Mouse (Mus musculus): ENCODE measurements at regions not wholly inside any gene's neighbourhood (a gene's known extent, or its start where the extent isn't known, plus 50 kb on each side); places are given as distances from the start of the nearest gene placed in this dataset.

DNA sequence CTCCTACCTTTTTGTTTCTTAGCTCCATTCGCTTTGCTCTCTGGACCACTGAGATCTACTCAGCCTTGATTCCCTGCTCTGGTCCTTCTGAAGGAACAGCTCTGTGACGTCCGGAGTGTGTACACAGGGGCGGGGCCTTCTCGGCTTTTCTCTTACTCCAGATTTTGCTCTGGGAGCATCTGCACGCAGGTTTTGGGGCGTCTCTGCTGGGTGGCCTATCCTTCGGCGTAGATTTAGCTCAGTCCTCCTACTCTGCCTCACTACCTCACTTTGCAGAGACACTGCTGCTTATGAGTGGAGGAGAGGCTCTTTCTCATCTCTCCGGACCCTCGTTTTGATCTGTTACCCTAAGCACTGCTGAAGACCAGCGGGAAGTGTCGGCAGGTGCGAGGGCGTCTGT is 161.4 kb downstream of the Nucb2 start:
- DNase-seq (ENCODE audit: low spot score) = no peak
- Histone ChIP-seq H3K9me3 (ENCODE audit: control insufficient read depth, low read length) (no peaks in the 10 kb centered on the region), H3K27me3 (ENCODE audit: control insufficient read depth, insufficient read depth, low read length) (no peaks in the 10 kb centered on the region), H3K27ac (ENCODE audit: low read depth, low read length) (no peak overlapping the region), H3K4me2 (ENCODE audit: low read depth) (no peak overlapping the region), H3K9ac (ENCODE audit: low read length) (no peak overlapping the region), H3K36me3 (ENCODE audit: control insufficient read depth, insufficient read depth, low read length) (no peaks in the 10 kb centered on the region), H3K4me3 (ENCODE audit: low read depth, low read length) (no peak overlapping the region), H3K4me1 (ENCODE audit: control insufficient read depth, insufficient read depth, low read length) (no peaks in the 10 kb centered on the region)
- no peak for ATAC-seq (ENCODE audit: insufficient read depth, low FRiP score, low TSS enrichment)
- 92% methylated on average over 15 of the region's 15 CpGs for WGBS

DNA sequence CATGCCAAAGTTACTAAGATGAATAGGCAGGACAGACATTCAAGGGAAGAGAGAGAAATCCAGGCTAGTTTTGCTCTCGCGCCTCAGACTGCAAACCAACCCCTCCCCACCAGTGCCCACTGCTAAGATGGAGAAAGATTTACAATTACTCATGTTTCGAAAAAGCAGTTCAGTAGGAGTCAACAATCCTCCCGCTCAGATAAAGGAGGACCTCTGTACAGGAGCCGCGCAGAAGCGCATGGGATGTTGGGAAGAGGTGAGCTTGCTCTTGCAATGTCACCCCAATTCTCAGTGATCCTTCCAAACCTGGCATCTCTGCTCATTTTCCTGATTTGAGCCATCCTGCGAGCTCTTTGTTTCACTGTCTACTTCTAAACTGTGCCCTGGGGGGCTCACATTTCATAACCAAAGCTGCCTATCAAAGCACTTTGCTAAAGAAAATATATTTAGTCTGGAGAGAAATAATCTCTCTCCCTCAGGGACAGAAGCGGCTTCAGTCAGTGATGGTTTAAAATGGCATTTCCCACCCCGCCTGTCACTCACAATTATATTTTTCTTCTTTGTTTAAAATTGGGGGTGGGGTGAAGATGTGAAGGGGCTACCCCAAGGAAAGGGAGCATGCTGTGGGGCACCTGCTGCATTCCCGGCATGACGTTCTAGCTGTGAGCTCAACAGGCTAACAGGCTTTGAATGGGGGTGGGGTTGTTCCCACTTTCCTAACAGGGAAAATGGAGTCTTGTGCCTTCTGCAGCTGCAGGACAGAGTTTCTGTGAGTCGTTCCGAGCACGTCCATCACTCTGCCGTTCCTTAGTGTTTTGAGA is 170.2 kb downstream of the Nucb2 start:
- no peak overlapping the region for H3K27ac ChIP-seq (ENCODE audit: low read depth, low read length)
- no peaks in the 10 kb centered on the region for H3K36me3 ChIP-seq (ENCODE audit: control insufficient read depth, insufficient read depth, low read length)
- H3K4me3 ChIP-seq (ENCODE audit: low read depth, low read length) = no peak overlapping the region
- DNase-seq (ENCODE audit: low spot score) (no peak), ATAC-seq (ENCODE audit: insufficient read depth, low FRiP score, low TSS enrichment) (no peak)
- no peaks in the 10 kb centered on the region for H3K27me3 ChIP-seq (ENCODE audit: control insufficient read depth, insufficient read depth, low read length)
- no peak overlapping the region for H3K9ac ChIP-seq (ENCODE audit: low read length)
- no peaks in the 10 kb centered on the region for H3K9me3 ChIP-seq (ENCODE audit: control insufficient read depth, low read length)
- 71% methylated on average over 16 of the region's 16 CpGs for WGBS
- H3K4me2 ChIP-seq (ENCODE audit: low read depth) = no peak overlapping the region
- H3K4me1 ChIP-seq (ENCODE audit: control insufficient read depth, insufficient read depth, low read length) = no peaks in the 10 kb centered on the region

DNA sequence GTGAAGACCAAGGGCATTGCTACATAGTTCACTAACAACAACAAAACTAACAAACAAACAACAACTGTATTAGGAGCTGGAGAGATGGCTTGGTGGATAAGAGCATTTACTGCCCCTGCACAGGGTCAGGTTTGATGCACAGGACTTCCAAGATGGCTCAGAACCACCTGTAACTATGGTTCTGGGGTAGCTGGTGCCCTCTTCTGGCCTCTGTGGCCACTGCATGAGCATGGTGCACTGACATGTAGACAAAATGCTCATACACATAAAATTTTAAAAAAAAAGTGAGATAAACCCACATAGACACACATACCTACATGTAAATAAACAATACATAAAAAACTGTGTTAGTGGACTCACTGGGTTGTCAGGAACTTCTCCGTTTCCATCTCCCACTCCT is 172.5 kb downstream of the Nucb2 start:
- WGBS = 69% methylated on average over 1 of the region's 1 CpGs
- no peaks in the 10 kb centered on the region for H3K27me3 ChIP-seq (ENCODE audit: control insufficient read depth, insufficient read depth, low read length)
- ATAC-seq (ENCODE audit: insufficient read depth, low FRiP score, low TSS enrichment) = no peak
- H3K36me3 ChIP-seq (ENCODE audit: control insufficient read depth, insufficient read depth, low read length) = no peaks in the 10 kb centered on the region
- no peak overlapping the region for H3K4me3 ChIP-seq (ENCODE audit: low read depth, low read length)
- no peak overlapping the region for H3K27ac ChIP-seq (ENCODE audit: low read depth, low read length)
- no peak overlapping the region for H3K4me2 ChIP-seq (ENCODE audit: low read depth)
- no peaks in the 10 kb centered on the region for H3K9me3 ChIP-seq (ENCODE audit: control insufficient read depth, low read length)
- H3K4me1 ChIP-seq (ENCODE audit: control insufficient read depth, insufficient read depth, low read length) = no peaks in the 10 kb centered on the region
- no peak for DNase-seq (ENCODE audit: low spot score)
- H3K9ac ChIP-seq (ENCODE audit: low read length) = no peak overlapping the region

DNA sequence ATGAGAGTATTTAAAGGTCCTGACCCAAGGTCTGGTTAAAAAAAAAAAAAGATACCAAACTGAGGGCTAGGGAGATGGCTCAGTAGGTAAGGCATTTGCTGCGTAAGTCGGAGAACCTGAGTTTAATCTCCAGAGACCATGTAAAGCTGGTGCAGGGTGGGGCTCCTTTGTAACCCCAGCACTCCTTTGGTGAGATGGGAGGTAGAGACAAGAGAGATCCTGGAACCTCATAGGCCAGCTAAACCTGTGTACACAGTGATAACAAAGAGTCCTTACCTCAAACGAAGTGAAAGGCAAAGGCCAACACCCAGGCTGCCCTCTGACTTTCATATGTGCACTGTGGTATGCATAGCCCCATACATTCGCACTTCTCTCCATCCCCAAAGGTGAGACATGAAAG is 175.0 kb downstream of the Nucb2 start:
- H3K27me3 ChIP-seq (ENCODE audit: control insufficient read depth, insufficient read depth, low read length) = no peaks in the 10 kb centered on the region
- ATAC-seq (ENCODE audit: insufficient read depth, low FRiP score, low TSS enrichment) = no peak
- no peak overlapping the region for H3K27ac ChIP-seq (ENCODE audit: low read depth, low read length)
- WGBS = 89% methylated on average over 4 of the region's 4 CpGs
- no peaks in the 10 kb centered on the region for H3K36me3 ChIP-seq (ENCODE audit: control insufficient read depth, insufficient read depth, low read length)
- DNase-seq (ENCODE audit: low spot score) = no peak
- no peak overlapping the region for H3K4me3 ChIP-seq (ENCODE audit: low read depth, low read length)
- H3K9ac ChIP-seq (ENCODE audit: low read length) = no peak overlapping the region
- H3K4me1 ChIP-seq (ENCODE audit: control insufficient read depth, insufficient read depth, low read length) = no peaks in the 10 kb centered on the region
- no peaks in the 10 kb centered on the region for H3K9me3 ChIP-seq (ENCODE audit: control insufficient read depth, low read length)
- no peak overlapping the region for H3K4me2 ChIP-seq (ENCODE audit: low read depth)

DNA sequence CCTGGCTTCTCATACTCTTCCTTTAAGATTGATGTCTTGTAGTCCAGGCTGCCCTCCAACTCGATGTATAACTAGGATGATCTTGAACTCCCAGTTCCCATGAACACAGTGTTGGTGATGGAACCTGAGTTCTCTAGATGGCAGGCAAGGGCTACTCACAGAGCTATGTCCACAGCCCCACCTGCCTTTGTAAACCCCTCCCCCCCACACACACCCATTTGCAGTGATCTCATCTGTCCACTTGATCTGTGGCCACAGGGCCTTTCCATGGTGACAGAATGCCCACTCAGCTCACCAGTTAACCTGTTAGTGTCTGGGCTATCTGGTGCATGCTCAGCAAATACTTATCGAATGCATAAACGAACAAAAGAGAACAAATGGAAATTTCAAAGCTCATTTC is 176.4 kb downstream of the Nucb2 start:
- Histone ChIP-seq H3K27ac (ENCODE audit: low read depth, low read length) (no peak overlapping the region), H3K27me3 (ENCODE audit: control insufficient read depth, insufficient read depth, low read length) (no peaks in the 10 kb centered on the region), H3K9me3 (ENCODE audit: control insufficient read depth, low read length) (no peaks in the 10 kb centered on the region), H3K9ac (ENCODE audit: low read length) (no peak overlapping the region), H3K36me3 (ENCODE audit: control insufficient read depth, insufficient read depth, low read length) (no peaks in the 10 kb centered on the region), H3K4me3 (ENCODE audit: low read depth, low read length) (no peak overlapping the region), H3K4me1 (ENCODE audit: control insufficient read depth, insufficient read depth, low read length) (no peaks in the 10 kb centered on the region), H3K4me2 (ENCODE audit: low read depth) (no peak overlapping the region)
- ATAC-seq (ENCODE audit: insufficient read depth, low FRiP score, low TSS enrichment) (no peak), DNase-seq (ENCODE audit: low spot score) (no peak)
- 87% methylated on average over 3 of the region's 3 CpGs for WGBS

DNA sequence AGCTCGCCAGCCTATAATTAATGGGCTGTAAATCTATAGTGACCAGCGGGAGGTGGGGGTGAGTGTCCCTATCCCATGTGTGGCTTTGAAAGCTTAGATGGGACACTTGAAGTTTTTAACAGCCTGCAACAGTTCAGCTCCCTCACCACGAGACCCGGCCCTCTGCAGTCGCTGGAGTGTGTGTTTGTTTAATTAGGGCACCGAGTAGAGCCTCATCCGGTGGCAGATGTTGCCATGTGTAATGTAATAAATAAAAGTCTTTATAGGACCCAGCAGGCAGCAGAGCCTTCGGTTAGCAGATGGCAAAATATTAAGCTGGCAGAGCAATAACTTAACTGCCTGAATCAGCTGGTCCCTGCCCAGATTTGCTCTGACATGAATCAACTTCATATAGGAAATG is 177.1 kb downstream of the Nucb2 start:
- H3K4me2 ChIP-seq (ENCODE audit: low read depth) = no peak overlapping the region
- 18% methylated on average over 8 of the region's 8 CpGs for WGBS
- H3K9ac ChIP-seq (ENCODE audit: low read length) = no peak overlapping the region
- no peak overlapping the region for H3K4me3 ChIP-seq (ENCODE audit: low read depth, low read length)
- peak; percentile 16 for DNase-seq (ENCODE audit: low spot score)
- ATAC-seq (ENCODE audit: insufficient read depth, low FRiP score, low TSS enrichment) = 0 out of 2 replicates have a peak, but pooled peaks have one; percentile 38
- H3K27ac ChIP-seq (ENCODE audit: low read depth, low read length) = no peak overlapping the region
- H3K9me3 ChIP-seq (ENCODE audit: control insufficient read depth, low read length) = no peaks in the 10 kb centered on the region
- H3K27me3 ChIP-seq (ENCODE audit: control insufficient read depth, insufficient read depth, low read length) = no peaks in the 10 kb centered on the region
- no peaks in the 10 kb centered on the region for H3K36me3 ChIP-seq (ENCODE audit: control insufficient read depth, insufficient read depth, low read length)
- H3K4me1 ChIP-seq (ENCODE audit: control insufficient read depth, insufficient read depth, low read length) = no peaks in the 10 kb centered on the region

DNA sequence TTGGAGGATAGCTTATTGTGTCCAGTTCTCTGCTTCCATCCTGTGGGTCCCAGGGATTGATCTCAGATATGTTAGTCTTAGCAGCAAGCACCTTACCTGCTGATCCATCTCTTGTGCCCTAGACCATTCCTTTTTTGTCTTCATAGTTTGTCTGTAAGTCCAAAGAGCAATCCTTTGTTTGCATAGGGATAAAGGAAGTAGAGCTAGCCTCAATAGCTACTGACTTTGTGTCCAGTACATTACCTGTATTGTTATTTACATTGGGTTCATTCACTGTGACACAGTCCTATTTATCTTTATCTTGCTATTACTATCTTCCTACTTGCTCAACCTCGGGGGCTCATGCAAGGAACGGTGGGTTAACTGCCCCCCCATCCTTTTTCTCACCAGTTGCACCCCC is 196.2 kb downstream of the Nucb2 start:
- 90% methylated on average over 2 of the region's 2 CpGs for WGBS
- H3K27me3 ChIP-seq (ENCODE audit: control insufficient read depth, insufficient read depth, low read length) = no peaks in the 10 kb centered on the region
- H3K9ac ChIP-seq (ENCODE audit: low read length) = no peak overlapping the region
- no peaks in the 10 kb centered on the region for H3K9me3 ChIP-seq (ENCODE audit: control insufficient read depth, low read length)
- H3K36me3 ChIP-seq (ENCODE audit: control insufficient read depth, insufficient read depth, low read length) = no peaks in the 10 kb centered on the region
- DNase-seq (ENCODE audit: low spot score) (no peak), ATAC-seq (ENCODE audit: insufficient read depth, low FRiP score, low TSS enrichment) (no peak)
- no peak overlapping the region for H3K4me3 ChIP-seq (ENCODE audit: low read depth, low read length)
- H3K4me2 ChIP-seq (ENCODE audit: low read depth) = no peak overlapping the region
- no peaks in the 10 kb centered on the region for H3K4me1 ChIP-seq (ENCODE audit: control insufficient read depth, insufficient read depth, low read length)
- H3K27ac ChIP-seq (ENCODE audit: low read depth, low read length) = no peak overlapping the region

DNA sequence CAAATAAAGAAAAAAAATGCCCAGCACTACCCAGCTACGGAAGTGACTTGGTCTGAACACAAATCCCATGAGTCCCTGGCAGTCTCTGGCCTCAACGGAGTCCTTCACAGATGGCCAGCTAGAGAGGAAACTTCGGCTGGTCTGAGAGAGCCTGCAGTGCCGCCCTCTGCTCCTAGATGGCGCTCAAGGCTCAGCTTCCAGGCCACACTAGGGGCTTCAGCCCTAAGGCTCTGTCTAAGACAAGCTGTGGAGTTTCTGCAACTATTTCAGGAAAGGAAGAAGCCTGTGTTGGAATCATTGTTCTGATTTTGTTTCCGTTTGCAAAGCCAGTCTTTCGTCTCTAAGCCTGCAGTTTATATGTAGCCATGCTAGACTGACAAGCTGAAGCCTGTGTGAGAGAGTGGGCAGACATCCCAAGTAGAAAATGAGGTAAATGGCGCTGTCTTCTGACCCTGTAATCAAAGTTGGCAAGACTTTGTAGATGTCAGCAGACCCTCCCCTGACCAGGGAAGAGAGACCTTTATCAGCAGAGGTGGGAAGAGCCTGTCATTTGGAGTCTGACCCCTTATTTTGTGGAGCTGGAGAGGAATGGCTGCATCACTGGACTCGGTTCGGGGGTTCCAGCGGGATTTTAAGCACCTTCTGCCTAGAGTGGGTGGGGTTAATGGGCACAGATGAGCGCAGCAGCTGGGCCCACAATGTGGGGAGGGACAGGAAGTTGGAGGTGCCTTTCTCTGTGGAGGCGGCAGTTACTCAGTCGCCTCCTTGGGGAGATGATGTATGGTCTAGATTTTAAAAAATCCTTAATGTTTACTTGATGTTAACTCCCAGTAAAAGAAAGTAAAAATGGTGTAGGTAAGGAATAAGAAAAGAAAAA is 197.5 kb downstream of the Nucb2 start:
- Histone ChIP-seq H3K27ac (ENCODE audit: low read depth, low read length) (no peak overlapping the region), H3K9me3 (ENCODE audit: control insufficient read depth, low read length) (no peaks in the 10 kb centered on the region), H3K27me3 (ENCODE audit: control insufficient read depth, insufficient read depth, low read length) (no peaks in the 10 kb centered on the region), H3K4me1 (ENCODE audit: control insufficient read depth, insufficient read depth, low read length) (no peaks in the 10 kb centered on the region), H3K4me3 (ENCODE audit: low read depth, low read length) (no peak overlapping the region), H3K9ac (ENCODE audit: low read length) (no peak overlapping the region), H3K4me2 (ENCODE audit: low read depth) (no peak overlapping the region), H3K36me3 (ENCODE audit: control insufficient read depth, insufficient read depth, low read length) (no peaks in the 10 kb centered on the region)
- ATAC-seq (ENCODE audit: insufficient read depth, low FRiP score, low TSS enrichment) (0 out of 2 replicates have a peak, but pooled peaks have one; percentile 31), DNase-seq (ENCODE audit: low spot score) (peak; percentile 85)
- WGBS = 47% methylated on average over 14 of the region's 14 CpGs

All from neural tube, embryonic 11.5 days (tissue).